Comparison of ENCODE assay signal across 14 mouse cellular contexts in genomic region chr11:96878715-96879114, GRCm38 (mm10). TPM values are rescaled to one million over a fixed set of nuclear protein-coding genes. Genes with fewer than 3 reads are reported as not detected.
DNase-seq lines count a peak whose midpoint lies in the region; ATAC-seq and TF ChIP-seq lines count a peak whose summit lies in the region.
"Had no signal": no experiment of that assay in that cellular context is flagged by ENCODE, and none has a peak within 500 bp of the region (broad histone marks: within the 10 kb centered on the region; RNA-seq: fewer than 3 reads in every experiment).

No protein-coding gene starts in this region.

- DNase-seq in MEL (ENCODE audit: low read depth, low spot score), result peak; percentile 74
- DNase-seq in hindbrain, embryonic 11.5 days (ENCODE audit: low spot score), result peak; percentile 30
- no peak for DNase-seq in natural killer cell, adult 2 months (ENCODE audit: low spot score in 2 of 2)
- DNase-seq in gastrocnemius, adult 2 months, result no peak
- no peak for DNase-seq in spleen, postnatal 10 days (ENCODE audit: low spot score in 2 of 2)
- DNase-seq: cerebellum, adult 11-12 months; heart, adult 18-20 months; kidney, postnatal 4 days; right cerebral cortex, postnatal 25 days; thymus, adult 18-20 months had no signal

- no peak for TF ChIP-seq CTCF in MEL (IDR thresholded peaks at IDR 0.05 in 2 of 3, conservative IDR thresholded peaks at IDR 0.05 in 1 of 3; ENCODE audit: control insufficient read depth in 1 of 3, insufficient read depth in 1 of 3, low read depth in 2 of 3, low read length in 3 of 3, poor library complexity in 1 of 3, severe bottlenecking in 1 of 3)
- no peak for TF ChIP-seq CTCF in gastrocnemius, adult 2 months (IDR thresholded peaks at IDR 0.05)

- peaks cover 43 to 59% of the 10 kb centered on the region in 2 experiments for H3K27me3 ChIP-seq in MEL (ENCODE audit: control insufficient read depth in 1 of 2, insufficient read depth in 2 of 2, low read length in 2 of 2)
- no peaks in the 10 kb centered on the region for H3K27me3 ChIP-seq in hindbrain, embryonic 11.5 days (ENCODE audit: control insufficient read depth, insufficient read depth, low read length)
- H3K27me3 ChIP-seq in midbrain, embryonic 13.5 days, result no peaks in the 10 kb centered on the region

- no peaks in the 10 kb centered on the region for H3K79me2 ChIP-seq in MEL (ENCODE audit: control insufficient read depth, insufficient read depth, low read length, poor library complexity)

- intact Hi-C loops in gastrocnemius, adult 2 months (cut with DNase I), result no loop called here

- no peak overlapping the region for H3K27ac ChIP-seq in MEL (ENCODE audit: control insufficient read depth, low read depth, low read length)
- H3K27ac ChIP-seq in hindbrain, embryonic 11.5 days (ENCODE audit: low read depth, low read length), result peak overlapping the region; percentile 100
- H3K27ac ChIP-seq in midbrain, embryonic 13.5 days, result peak overlapping the region; percentile 100
- H3K27ac ChIP-seq in gastrocnemius, adult 2 months, result no peak overlapping the region

- no peak for TF ChIP-seq POLR2A in MEL (IDR thresholded peaks at IDR 0.05; ENCODE audit: control insufficient read depth in 1 of 2, insufficient read depth in 1 of 2, low read depth in 1 of 2, low read length in 2 of 2, poor library complexity in 1 of 2)

- no peak overlapping the region for H3K4me2 ChIP-seq in hindbrain, embryonic 11.5 days (replicated peaks; ENCODE audit: low read depth, low read length)
- no peak overlapping the region for H3K4me2 ChIP-seq in midbrain, embryonic 13.5 days (replicated peaks)

- no peaks in the 10 kb centered on the region for H3K9me3 ChIP-seq in MEL (replicated peaks; ENCODE audit: insufficient read depth, low read length)
- H3K9me3 ChIP-seq in hindbrain, embryonic 11.5 days (ENCODE audit: control insufficient read depth, low read length), result no peaks in the 10 kb centered on the region
- no peaks in the 10 kb centered on the region for H3K9me3 ChIP-seq in midbrain, embryonic 13.5 days

- H3K4me3 ChIP-seq in MEL (ENCODE audit: control insufficient read depth in 1 of 2, insufficient read depth in 1 of 2, low read depth in 2 of 2, low read length in 2 of 2), result no peak overlapping the region
- H3K4me3 ChIP-seq in hindbrain, embryonic 11.5 days (ENCODE audit: low read depth, low read length), result no peak overlapping the region
- H3K4me3 ChIP-seq in midbrain, embryonic 13.5 days (replicated peaks), result no peak overlapping the region
- H3K4me3 ChIP-seq in gastrocnemius, adult 2 months, result no peak overlapping the region

- peak in 1 of 2 experiments; percentile 5; a peak in 1 of 4 replicates for TF ChIP-seq EP300 in MEL (IDR thresholded peaks at IDR 0.05; ENCODE audit: low read depth in 1 of 2, low read length in 2 of 2)

- no peaks in the 10 kb centered on the region; a peak in 1 of 4 replicates for H3K36me3 ChIP-seq in MEL (ENCODE audit: control insufficient read depth in 1 of 2, insufficient read depth in 2 of 2, low read length in 2 of 2)
- no peaks in the 10 kb centered on the region for H3K36me3 ChIP-seq in hindbrain, embryonic 11.5 days (ENCODE audit: control insufficient read depth, insufficient read depth, low read length)
- no peaks in the 10 kb centered on the region for H3K36me3 ChIP-seq in midbrain, embryonic 13.5 days

- no peak for TF ChIP-seq RAD21 in MEL (IDR thresholded peaks at IDR 0.05; ENCODE audit: low read depth, low read length)

- H3K4me1 ChIP-seq in MEL (ENCODE audit: control insufficient read depth in 1 of 2, insufficient read depth in 2 of 2, low read length in 2 of 2), result peaks cover 0 to 7% of the 10 kb centered on the region in 2 experiments; a peak in 2 of 4 replicates
- H3K4me1 ChIP-seq in hindbrain, embryonic 11.5 days (replicated peaks; ENCODE audit: control insufficient read depth, insufficient read depth, low read length), result peaks cover 32% of the 10 kb centered on the region
- peaks cover 55% of the 10 kb centered on the region for H3K4me1 ChIP-seq in midbrain, embryonic 13.5 days (replicated peaks)

- peak; percentile 78 for ATAC-seq in common myeloid progenitor, adult 5-6 weeks (replicated peaks; ENCODE audit: low read depth, poor library complexity, severe bottlenecking)
- ATAC-seq in hindbrain, embryonic 11.5 days (ENCODE audit: low FRiP score), result no peak
- ATAC-seq in midbrain, embryonic 13.5 days, result no peak
- ATAC-seq: intestine, embryonic 16.5 days had no signal

- H3K9ac ChIP-seq in MEL (ENCODE audit: control insufficient read depth, low read depth, low read length, poor library complexity, severe bottlenecking), result no peak overlapping the region
- H3K9ac ChIP-seq in hindbrain, embryonic 11.5 days (ENCODE audit: low read depth, low read length), result no peak overlapping the region
- no peak overlapping the region for H3K9ac ChIP-seq in midbrain, embryonic 13.5 days (replicated peaks)

- 21% methylated on average over 3 of the region's 3 CpGs for WGBS in hindbrain, embryonic 11.5 days
- 27% methylated on average over 3 of the region's 3 CpGs for WGBS in midbrain, embryonic 13.5 days

TF ChIP-seq in MEL, 35 proteins besides CTCF, POLR2A, EP300 and RAD21:
- TF ChIP-seq GATA1 (IDR thresholded peaks at IDR 0.05; ENCODE audit: low read depth, low read length) (peak; percentile 84), RCOR1 (IDR thresholded peaks at IDR 0.05; ENCODE audit: low read depth, low read length) (peak; percentile 46; the same call in 1 of the 2 replicates), POLR2AphosphoS2 (IDR thresholded peaks at IDR 0.05; ENCODE audit: low read length) (no peak)

RNA-seq across cellular contexts. Expression of gene Copz2, which starts 29.0 kb away (rescaled TPM):
- 0.95 and 2.1 TPM in 2 replicates for total RNA-seq in MEL (2012; rRNA removed)
- 1 to 10 TPM in 1 of 2 experiments, not detected in 1; 6.3 TPM for polyA plus RNA-seq in MEL (2012; ENCODE audit: insufficient read depth in 1 of 2, insufficient read length in 2 of 2, low read depth in 1 of 2, low replicate concordance in 2 of 2, missing spikeins in 1 of 2)
- 1.6 and 8.9 TPM in 2 replicates for total RNA-seq in common myeloid progenitor, adult 5-6 weeks (2017)
- 49.6 and 62.8 TPM in 2 replicates for polyA plus RNA-seq in hindbrain, embryonic 11.5 days (2014; fragmentation: Nextera tagmentation; extraction: Ambion mirVana)
- polyA plus RNA-seq in midbrain, embryonic 13.5 days (2015; fragmentation: Nextera tagmentation; extraction: Ambion mirVana), result 14.8 and 19.7 TPM in 2 replicates
- total RNA-seq in gastrocnemius, adult 2 months (2021), result 10 to 100 TPM; 21.4 to 31.0 TPM

RNA-seq across cellular contexts. Expression of gene Cdk5rap3, which starts 37.6 kb away (rescaled TPM):
- 45.2 and 48.9 TPM in 2 replicates for total RNA-seq in MEL (2012; rRNA removed)
- 10 to 100 TPM in 1 of 2 experiments, not detected in 1; 55.4 TPM for polyA plus RNA-seq in MEL (2012; ENCODE audit: insufficient read depth in 1 of 2, insufficient read length in 2 of 2, low read depth in 1 of 2, low replicate concordance in 2 of 2, missing spikeins in 1 of 2)
- total RNA-seq in common myeloid progenitor, adult 5-6 weeks (2017), result 38.2 and 47.8 TPM in 2 replicates
- polyA plus RNA-seq in hindbrain, embryonic 11.5 days (2014; fragmentation: Nextera tagmentation; extraction: Ambion mirVana), result 95.5 and 98.2 TPM in 2 replicates
- 103 and 104 TPM in 2 replicates for polyA plus RNA-seq in midbrain, embryonic 13.5 days (2015; fragmentation: Nextera tagmentation; extraction: Ambion mirVana)
- total RNA-seq in gastrocnemius, adult 2 months (2021), result 10 to 100 TPM; 21.5 to 24.0 TPM

RNA-seq across cellular contexts. Expression of gene Nfe2l1, which starts 48.9 kb away (rescaled TPM):
- 44.8 and 47.0 TPM in 2 replicates for total RNA-seq in MEL (2012; rRNA removed)
- 10 to 100 TPM; 37.5 to 66.5 TPM for polyA plus RNA-seq in MEL (2012; ENCODE audit: insufficient read depth in 1 of 2, insufficient read length in 2 of 2, low read depth in 1 of 2, low replicate concordance in 2 of 2, missing spikeins in 1 of 2)
- 43.3 and 48.5 TPM in 2 replicates for total RNA-seq in common myeloid progenitor, adult 5-6 weeks (2017)
- polyA plus RNA-seq in hindbrain, embryonic 11.5 days (2014; fragmentation: Nextera tagmentation; extraction: Ambion mirVana), result 27.9 and 35.2 TPM in 2 replicates
- 67.8 and 69.0 TPM in 2 replicates for polyA plus RNA-seq in midbrain, embryonic 13.5 days (2015; fragmentation: Nextera tagmentation; extraction: Ambion mirVana)
- 100 to 1,000 TPM; 395 to 484 TPM for total RNA-seq in gastrocnemius, adult 2 months (2021)

RNA-seq across cellular contexts. Expression of gene Prr15l, which starts 49.2 kb away (rescaled TPM):
- total RNA-seq in MEL (2012; rRNA removed), result 0.08 TPM in 1 of 2 replicates, not detected in the other
- under 1 TPM in 1 of 2 experiments, not detected in 1; 0.19 TPM for polyA plus RNA-seq in MEL (2012; ENCODE audit: insufficient read depth in 1 of 2, insufficient read length in 2 of 2, low read depth in 1 of 2, low replicate concordance in 2 of 2, missing spikeins in 1 of 2)
- 0.58 TPM in 1 of 2 replicates, not detected in the other for total RNA-seq in common myeloid progenitor, adult 5-6 weeks (2017)
- 0.82 and 1.1 TPM in 2 replicates for polyA plus RNA-seq in hindbrain, embryonic 11.5 days (2014; fragmentation: Nextera tagmentation; extraction: Ambion mirVana)
- polyA plus RNA-seq in midbrain, embryonic 13.5 days (2015; fragmentation: Nextera tagmentation; extraction: Ambion mirVana), result 0.10 TPM in 1 of 2 replicates, not detected in the other
- not detected for total RNA-seq in gastrocnemius, adult 2 months (2021)
- total RNA-seq: left cerebral cortex, adult 8-10 months had no signal

Comparison
In these comparisons a context has a peak if more than half of its experiments do, and no peak if none do; other contexts are left out.
1. DNase-seq: peak in MEL (single experiment) and hindbrain, embryonic 11.5 days (single experiment); none in natural killer cell, adult 2 months (0 of 2), gastrocnemius, adult 2 months (single experiment) and spleen, postnatal 10 days (0 of 2).
2. H3K27ac ChIP-seq: peak in hindbrain, embryonic 11.5 days (single experiment) and midbrain, embryonic 13.5 days (single experiment); none in MEL (single experiment) and gastrocnemius, adult 2 months (single experiment).